Mouse (Mus musculus) brain, embryonic 14.5 days (tissue): ENCODE measurements around the gene 2010111I01Rik.

Experiments used
- CTCF ChIP-seq: fragments of 200-500 bp; IDR thresholded peaks from 2 replicates; pipeline ENCODE4 v1.5.1; 2012; ENCODE audit warnings: inconsistent platforms, mild to moderate bottlenecking, moderate library complexity, borderline replicate concordance; ENCODE audit not compliant: insufficient read depth, insufficient read length; ENCODE audit errors: extremely low read depth
- POLR2A ChIP-seq: fragments of 200-500 bp; IDR thresholded peaks from 2 replicates; pipeline ENCODE4 v1.6.1; 2012; ENCODE audit warnings: mild to moderate bottlenecking, inconsistent platforms, borderline replicate concordance; ENCODE audit not compliant: poor library complexity, insufficient read depth, insufficient read length, severe bottlenecking; ENCODE audit errors: extremely low read depth

DNA sequence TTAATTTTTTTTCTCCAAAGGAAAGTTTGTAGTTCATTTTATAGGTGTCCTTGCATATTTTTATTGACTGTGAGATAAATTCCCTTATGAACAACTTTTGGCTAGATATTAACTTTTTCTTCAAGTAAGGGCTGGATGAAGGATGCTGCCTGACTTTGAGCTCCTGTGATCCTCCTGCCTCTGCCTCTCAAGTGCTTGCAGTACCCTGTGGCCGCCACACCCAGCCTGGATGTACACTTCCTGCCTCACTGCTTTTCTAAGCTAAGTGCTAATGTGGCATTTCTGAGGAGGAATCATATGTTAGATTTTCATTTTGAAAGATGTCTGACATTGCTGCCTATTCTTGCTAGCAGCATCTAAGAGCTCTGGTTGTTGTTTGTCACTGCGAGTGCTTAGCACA, 73.7 kb downstream of the 2010111I01Rik start:
- TF ChIP-seq CTCF (no peak), POLR2A (no peak)
